Mouse (Mus musculus) bone marrow macrophage, adult 2 months (primary cell): ENCODE results near the gene Lrrc28.

Source experiments
- CTCF ChIP-seq: IDR thresholded peaks from 2 replicates; pipeline ENCODE4 v1.5.1; 2012; ENCODE audit warnings: low read depth, mild to moderate bottlenecking, low read length, moderate library complexity
- POLR2A ChIP-seq: IDR thresholded peaks from 2 replicates; pipeline ENCODE4 v1.6.1; 2012; ENCODE audit warnings: mild to moderate bottlenecking, low read depth, low read length, borderline replicate concordance

- TF ChIP-seq POLR2A (no peak), CTCF (no peak)
These were observed 48.7 kb downstream of the Lrrc28 start for GRCm38 (mm10) chr7:67596322-67596721.
